Comparison of ENCODE assay signal across 8 mouse cellular contexts in the genomic region with DNA sequence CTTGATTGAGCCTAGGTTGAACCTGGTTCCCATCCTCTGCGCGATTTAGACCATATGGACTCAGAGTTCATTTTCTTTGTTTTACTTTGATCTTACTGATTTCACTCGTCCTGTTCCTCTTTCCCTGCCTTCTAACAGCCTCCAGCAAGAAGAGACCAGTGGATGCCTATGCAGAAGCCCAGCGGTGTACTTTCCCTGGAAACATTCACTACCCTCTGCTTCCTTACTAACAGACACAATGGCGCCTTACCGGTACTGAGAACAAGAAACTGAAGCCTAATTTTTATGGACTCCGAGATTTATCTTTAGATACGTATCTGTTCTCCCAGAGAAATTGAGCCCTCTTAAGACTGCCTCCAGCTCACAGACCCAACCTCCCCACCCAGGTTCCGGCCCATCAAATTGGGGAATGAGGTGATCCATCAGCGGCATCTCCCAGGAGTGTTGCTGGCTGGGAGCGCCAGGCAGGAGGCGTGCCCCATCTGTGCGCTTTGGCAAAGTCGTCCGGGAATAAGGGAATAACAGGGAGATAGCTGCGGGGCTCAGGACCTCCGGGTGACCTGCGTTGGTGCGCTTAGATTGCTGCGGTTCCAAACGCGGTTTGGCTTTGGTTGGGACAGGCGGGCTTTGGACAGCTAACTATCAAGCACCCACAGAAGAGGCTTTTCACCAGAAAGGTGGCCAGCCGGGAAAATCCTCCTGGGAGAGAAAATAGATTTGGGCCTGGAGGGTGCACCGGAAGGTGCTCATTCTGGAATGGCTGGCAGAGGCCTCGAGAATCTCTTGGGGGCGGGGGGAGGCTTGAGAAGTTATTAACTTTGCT. TPM values are rescaled to one million over a fixed set of nuclear protein-coding genes. Genes with fewer than 3 reads are reported as not detected.
DNase-seq lines count a peak whose midpoint lies in the region; ATAC-seq and TF ChIP-seq lines count a peak whose summit lies in the region.

No protein-coding gene starts in this region.

- H3K4me2 ChIP-seq in kidney, postnatal 0 days (ENCODE audit: low read length): peak overlapping the region; percentile 54
- H3K4me2 ChIP-seq in forebrain, embryonic 15.5 days (replicated peaks): peak overlapping the region; percentile 40
- H3K4me2 ChIP-seq in lung, postnatal 0 days (replicated peaks; ENCODE audit: low read depth, low read length): no peak overlapping the region

- H3K4me1 ChIP-seq in kidney, postnatal 0 days (replicated peaks; ENCODE audit: insufficient read depth, low read length): no peaks in the 10 kb centered on the region
- H3K4me1 ChIP-seq in forebrain, embryonic 15.5 days: peaks cover 14% of the 10 kb centered on the region
- peaks cover 16% of the 10 kb centered on the region for H3K4me1 ChIP-seq in midbrain, embryonic 10.5 days
- H3K4me1 ChIP-seq in lung, postnatal 0 days (ENCODE audit: insufficient read depth, low read depth, low read length): no peaks in the 10 kb centered on the region

- H3K27me3 ChIP-seq in kidney, postnatal 0 days (ENCODE audit: insufficient read depth, low read length): no peaks in the 10 kb centered on the region
- no peaks in the 10 kb centered on the region for H3K27me3 ChIP-seq in forebrain, embryonic 15.5 days
- H3K27me3 ChIP-seq in midbrain, embryonic 10.5 days (ENCODE audit: low read depth, poor library complexity, severe bottlenecking): peaks cover 43% of the 10 kb centered on the region
- H3K27me3 ChIP-seq in lung, postnatal 0 days (replicated peaks; ENCODE audit: insufficient read depth, low read length): no peaks in the 10 kb centered on the region

- no peak overlapping the region for H3K9ac ChIP-seq in kidney, postnatal 0 days (ENCODE audit: low read depth, low read length)
- H3K9ac ChIP-seq in forebrain, embryonic 15.5 days (replicated peaks): no peak overlapping the region
- no peak overlapping the region for H3K9ac ChIP-seq in lung, postnatal 0 days (replicated peaks; ENCODE audit: low read depth)

- H3K4me3 ChIP-seq in kidney, postnatal 0 days (replicated peaks; ENCODE audit: low read depth, low read length): peak overlapping the region; percentile 17; the same call in 1 of the 2 replicates
- peak overlapping the region; percentile 17 for H3K4me3 ChIP-seq in forebrain, embryonic 15.5 days
- peak overlapping the region; percentile 45 for H3K4me3 ChIP-seq in midbrain, embryonic 10.5 days
- no peak overlapping the region for H3K4me3 ChIP-seq in lung, postnatal 0 days (ENCODE audit: low read depth, low read length)

- TF ChIP-seq CTCF in kidney, postnatal 0 days (IDR thresholded peaks at IDR 0.05; ENCODE audit: low read depth): no peak
- no peak for TF ChIP-seq CTCF in lung, postnatal 0 days (IDR thresholded peaks at IDR 0.05)

- peak; percentile 90 for DNase-seq in kidney, postnatal 0 days (ENCODE audit: low spot score)
- DNase-seq in kidney, adult 8-10 months: no peak
- DNase-seq in cerebellum, adult 9-10 months: peak; percentile 53
- peak; percentile 20 for DNase-seq in midbrain, embryonic 10.5 days (ENCODE audit: low spot score)
- no peak for DNase-seq in testis, postnatal 10 days (ENCODE audit: low spot score)
- DNase-seq in natural killer cell, adult 2 months (ENCODE audit: low spot score in 2 of 2): no peak
- no peak for DNase-seq in lung, postnatal 0 days (ENCODE audit: low spot score)

- H3K36me3 ChIP-seq in kidney, postnatal 0 days (ENCODE audit: insufficient read depth, low read length): no peaks in the 10 kb centered on the region
- no peaks in the 10 kb centered on the region for H3K36me3 ChIP-seq in forebrain, embryonic 15.5 days
- no peaks in the 10 kb centered on the region for H3K36me3 ChIP-seq in midbrain, embryonic 10.5 days
- H3K36me3 ChIP-seq in lung, postnatal 0 days (ENCODE audit: insufficient read depth, low read length): no peaks in the 10 kb centered on the region

- WGBS in kidney, postnatal 0 days: 7% methylated on average over 27 of the region's 27 CpGs
- WGBS in forebrain, embryonic 15.5 days: 17% methylated on average over 27 of the region's 27 CpGs
- WGBS in midbrain, embryonic 10.5 days: 20% methylated on average over 27 of the region's 27 CpGs
- 22% methylated on average over 27 of the region's 27 CpGs for WGBS in lung, postnatal 0 days

- peak overlapping the region; percentile 48; the same call in 1 of the 2 replicates for H3K27ac ChIP-seq in kidney, postnatal 0 days
- no peak overlapping the region for H3K27ac ChIP-seq in forebrain, embryonic 15.5 days (replicated peaks)
- H3K27ac ChIP-seq in midbrain, embryonic 10.5 days (replicated peaks): no peak overlapping the region
- no peak overlapping the region for H3K27ac ChIP-seq in lung, postnatal 0 days (ENCODE audit: low read length)

- no peaks in the 10 kb centered on the region for H3K9me3 ChIP-seq in kidney, postnatal 0 days (replicated peaks; ENCODE audit: low read length)
- no peaks in the 10 kb centered on the region for H3K9me3 ChIP-seq in forebrain, embryonic 15.5 days
- H3K9me3 ChIP-seq in midbrain, embryonic 10.5 days (replicated peaks): no peaks in the 10 kb centered on the region
- H3K9me3 ChIP-seq in lung, postnatal 0 days (ENCODE audit: low read length): no peaks in the 10 kb centered on the region

- ATAC-seq in kidney, postnatal 0 days (replicated peaks; ENCODE audit: low FRiP score, low read depth): peak; percentile 88
- peak; percentile 79 for ATAC-seq in forebrain, embryonic 15.5 days (replicated peaks)
- ATAC-seq in lung, postnatal 0 days: no peak

- TF ChIP-seq EP300 in lung, postnatal 0 days (IDR thresholded peaks at IDR 0.05): no peak

RNA-seq across cellular contexts. Expression of a gene that starts 1.0 kb away (rescaled TPM):
- 4.2 and 4.3 TPM in 2 replicates for polyA plus RNA-seq in kidney, postnatal 0 days (2015; fragmentation: Nextera tagmentation; extraction: Ambion mirVana)
- polyA plus RNA-seq in forebrain, embryonic 15.5 days (2015; fragmentation: Nextera tagmentation; extraction: Ambion mirVana): 0.86 and 1.5 TPM in 2 replicates
- polyA plus RNA-seq in midbrain, embryonic 10.5 days (2016; fragmentation: Nextera tagmentation; extraction: Ambion mirVana): 1.3 and 2.7 TPM in 2 replicates
- not detected in 2 replicates for polyA plus RNA-seq in lung, postnatal 0 days (2015; fragmentation: Nextera tagmentation; extraction: Ambion mirVana)

Comparison
In these comparisons a context has a peak if more than half of its experiments do, and no peak if none do; other contexts are left out.
1. DNase-seq: peak in kidney, postnatal 0 days (single experiment), cerebellum, adult 9-10 months (single experiment) and midbrain, embryonic 10.5 days (single experiment); none in kidney, adult 8-10 months (0 of 2), testis, postnatal 10 days (single experiment), natural killer cell, adult 2 months (0 of 2) and lung, postnatal 0 days (single experiment).